11 mouse cellular contexts compared by ENCODE assay signal in the genomic region with DNA sequence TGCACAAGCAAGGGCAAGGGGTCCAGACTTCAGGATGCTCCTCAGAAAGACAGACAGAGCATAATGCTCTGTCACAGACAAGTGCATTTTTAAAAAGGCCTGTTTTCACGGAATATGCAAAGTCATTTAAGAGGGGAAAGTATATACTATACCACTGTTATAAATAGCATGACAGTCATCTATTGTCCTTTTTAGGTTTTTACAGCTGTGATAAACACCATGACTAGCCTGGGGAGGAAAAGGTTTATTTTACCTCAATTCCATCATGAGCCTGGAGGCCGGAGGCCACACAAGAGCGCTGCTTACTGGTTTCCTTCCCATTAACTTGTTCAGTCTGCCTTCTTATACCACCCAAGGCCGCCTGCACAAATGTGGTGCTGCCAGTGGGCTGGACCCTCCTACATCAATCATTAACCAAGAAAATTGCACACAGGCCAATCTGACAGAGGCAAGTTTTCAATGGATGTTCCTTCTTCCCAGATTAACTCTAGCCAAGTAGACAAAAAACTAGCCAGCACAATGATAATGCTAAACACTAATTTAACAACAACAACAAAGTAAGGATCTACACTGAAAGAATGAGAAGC. TPM values are rescaled to one million over a fixed set of nuclear protein-coding genes. Genes with fewer than 3 reads are reported as not detected.
A peak's percentile ranks its signal among the peaks of the same experiment; 100 is the strongest.
DNase-seq lines count a peak whose midpoint lies in the region; ATAC-seq and TF ChIP-seq lines count a peak whose summit lies in the region.
"Had no signal": no experiment of that assay in that cellular context is flagged by ENCODE, and none has a peak within 500 bp of the region (broad histone marks: within the 10 kb centered on the region; RNA-seq: fewer than 3 reads in every experiment).

No protein-coding gene starts in this region.

- H3K9me3 ChIP-seq in liver, postnatal 0 days (ENCODE audit: low read length), result no peaks in the 10 kb centered on the region
- no peaks in the 10 kb centered on the region for H3K9me3 ChIP-seq in liver, embryonic 12.5 days (replicated peaks)
- no peaks in the 10 kb centered on the region for H3K9me3 ChIP-seq in intestine, embryonic 15.5 days
- no peaks in the 10 kb centered on the region for H3K9me3 ChIP-seq in midbrain, postnatal 0 days (ENCODE audit: low read length)
- H3K9me3 ChIP-seq: liver, embryonic 15.5 days had no signal

- ATAC-seq in liver, postnatal 0 days, result no peak; the same call in 1 of the 2 replicates
- ATAC-seq in liver, embryonic 12.5 days, result no peak
- ATAC-seq in intestine, embryonic 15.5 days, result peak; percentile 57; the same call in 1 of the 2 replicates
- ATAC-seq in midbrain, postnatal 0 days (ENCODE audit: low FRiP score), result no peak

- peaks cover 5% of the 10 kb centered on the region; the same call in 1 of the 2 replicates for H3K36me3 ChIP-seq in liver, postnatal 0 days (replicated peaks; ENCODE audit: insufficient read depth, low read length)
- H3K36me3 ChIP-seq in liver, embryonic 12.5 days, result peaks cover 14% of the 10 kb centered on the region; the same call in 1 of the 2 replicates
- H3K36me3 ChIP-seq in intestine, embryonic 15.5 days, result 0 out of 2 replicates have a peak, but pooled peaks cover 2% of the 10 kb centered on the region
- no peaks in the 10 kb centered on the region for H3K36me3 ChIP-seq in midbrain, postnatal 0 days (ENCODE audit: insufficient read depth, low read length)

- H3K4me3 ChIP-seq in liver, postnatal 0 days (ENCODE audit: low read depth, low read length), result no peak overlapping the region
- no peak overlapping the region for H3K4me3 ChIP-seq in liver, embryonic 12.5 days
- no peak overlapping the region for H3K4me3 ChIP-seq in intestine, embryonic 15.5 days (replicated peaks)
- no peak overlapping the region for H3K4me3 ChIP-seq in midbrain, postnatal 0 days (ENCODE audit: low read depth, low read length)
- H3K4me3 ChIP-seq in lung, adult 2 months (replicated peaks; ENCODE audit: extremely low read depth, low read depth, low read length), result no peak overlapping the region
- H3K4me3 ChIP-seq: liver, embryonic 15.5 days had no signal

- TF ChIP-seq CTCF in liver, postnatal 0 days (IDR thresholded peaks at IDR 0.05; ENCODE audit: low read depth), result no peak
- TF ChIP-seq CTCF in midbrain, postnatal 0 days (IDR thresholded peaks at IDR 0.05), result no peak
- no peak for TF ChIP-seq CTCF in lung, adult 2 months (IDR thresholded peaks at IDR 0.05; ENCODE audit: insufficient read depth, low read length)

- no peak overlapping the region for H3K9ac ChIP-seq in liver, postnatal 0 days (replicated peaks)
- H3K9ac ChIP-seq in liver, embryonic 12.5 days, result no peak overlapping the region
- no peak overlapping the region for H3K9ac ChIP-seq in intestine, embryonic 15.5 days
- no peak overlapping the region for H3K9ac ChIP-seq in midbrain, postnatal 0 days (replicated peaks; ENCODE audit: low read length, poor library complexity, severe bottlenecking)
- H3K9ac ChIP-seq: liver, embryonic 15.5 days had no signal

- DNase-seq in liver, postnatal 0 days, result peak; percentile 26
- peak; percentile 87 for DNase-seq in kidney, adult 9 months
- DNase-seq in large intestine, adult 2 months (ENCODE audit: low read depth, low spot score), result peak; percentile 52
- DNase-seq in midbrain, postnatal 0 days (ENCODE audit: low spot score), result no peak
- DNase-seq in lung, adult 2 months, result no peak
- DNase-seq: cerebellum, adult 8-10 months; right cerebral cortex, postnatal 25 days; thymus, adult 18-20 months had no signal

- H3K27me3 ChIP-seq in liver, postnatal 0 days (ENCODE audit: insufficient read depth, low read length), result no peaks in the 10 kb centered on the region
- no peaks in the 10 kb centered on the region for H3K27me3 ChIP-seq in liver, embryonic 12.5 days (replicated peaks)
- no peaks in the 10 kb centered on the region for H3K27me3 ChIP-seq in intestine, embryonic 15.5 days (replicated peaks)
- no peaks in the 10 kb centered on the region for H3K27me3 ChIP-seq in midbrain, postnatal 0 days (ENCODE audit: insufficient read depth, low read length)
- H3K27me3 ChIP-seq: liver, embryonic 15.5 days had no signal

- H3K4me2 ChIP-seq in liver, postnatal 0 days (ENCODE audit: low read depth, low read length), result peak overlapping the region; percentile 29
- H3K4me2 ChIP-seq in liver, embryonic 12.5 days, result no peak overlapping the region
- H3K4me2 ChIP-seq in intestine, embryonic 15.5 days (replicated peaks), result no peak overlapping the region
- no peak overlapping the region for H3K4me2 ChIP-seq in midbrain, postnatal 0 days (ENCODE audit: low read depth, low read length, poor library complexity, severe bottlenecking)
- H3K4me2 ChIP-seq: liver, embryonic 15.5 days had no signal

- no peak overlapping the region for H3K27ac ChIP-seq in liver, postnatal 0 days (ENCODE audit: low read depth)
- H3K27ac ChIP-seq in liver, embryonic 12.5 days, result no peak overlapping the region
- H3K27ac ChIP-seq in intestine, embryonic 15.5 days, result no peak overlapping the region
- no peak overlapping the region for H3K27ac ChIP-seq in midbrain, postnatal 0 days (ENCODE audit: low read depth, low read length)
- H3K27ac ChIP-seq: liver, embryonic 15.5 days had no signal

- WGBS in liver, postnatal 0 days (ENCODE audit: insufficient replicate concordance), result 51% methylated on average over 4 of the region's 4 CpGs
- WGBS in liver, embryonic 12.5 days (ENCODE audit: insufficient replicate concordance), result 69% methylated on average over 4 of the region's 4 CpGs
- 24% methylated on average over 4 of the region's 4 CpGs for whole genome bisulfite sequencing in intestine, embryonic 15.5 days
- 5% methylated on average over 4 of the region's 4 CpGs for WGBS in large intestine, adult 2 months
- 70% methylated on average over 4 of the region's 4 CpGs for WGBS in midbrain, postnatal 0 days
- 34% methylated on average over 4 of the region's 4 CpGs for WGBS in lung, adult 2 months

- peaks cover 13% of the 10 kb centered on the region for H3K4me1 ChIP-seq in liver, postnatal 0 days (ENCODE audit: insufficient read depth)
- H3K4me1 ChIP-seq in liver, embryonic 12.5 days, result peaks cover 21% of the 10 kb centered on the region
- H3K4me1 ChIP-seq in intestine, embryonic 15.5 days (replicated peaks), result 0 out of 2 replicates have a peak, but pooled peaks cover 3% of the 10 kb centered on the region
- H3K4me1 ChIP-seq in midbrain, postnatal 0 days (ENCODE audit: insufficient read depth, low read length), result no peaks in the 10 kb centered on the region
- H3K4me1 ChIP-seq in lung, adult 2 months (ENCODE audit: control insufficient read depth, insufficient read depth, low read length), result peaks cover 13% of the 10 kb centered on the region

- TF ChIP-seq POLR2A in lung, adult 2 months (IDR thresholded peaks at IDR 0.05; ENCODE audit: borderline replicate concordance, extremely low read depth, low read depth, low read length), result no peak

- no peak for TF ChIP-seq EP300 in liver, postnatal 0 days (IDR thresholded peaks at IDR 0.05; ENCODE audit: low read depth)

RNA-seq across cellular contexts. Expression of a gene that starts 23.9 kb away (rescaled TPM):
- polyA plus RNA-seq in liver, postnatal 0 days (2015; fragmentation: Nextera tagmentation; extraction: Ambion mirVana), result 14.5 and 16.4 TPM in 2 replicates
- polyA plus RNA-seq in liver, embryonic 12.5 days (2016; fragmentation: Nextera tagmentation; extraction: Ambion mirVana), result 35.8 and 37.3 TPM in 2 replicates
- 46.9 and 51.1 TPM in 2 replicates for polyA plus RNA-seq in intestine, embryonic 15.5 days (2015; fragmentation: Nextera tagmentation; extraction: Ambion mirVana)
- polyA plus RNA-seq in large intestine, adult 2 months (2012; rRNA removed), result 41.1 and 63.2 TPM in 2 replicates
- 98.0 and 111 TPM in 2 replicates for total RNA-seq in midbrain, postnatal 0 days (2014; rRNA removed)
- polyA plus RNA-seq in midbrain, postnatal 0 days (2015; fragmentation: Nextera tagmentation; extraction: Ambion mirVana), result 31.0 and 32.3 TPM in 2 replicates
- polyA plus RNA-seq in lung, adult 2 months (2012; rRNA removed), result 43.5 and 55.6 TPM in 2 replicates

Comparison
In these comparisons a context has a peak if more than half of its experiments do, and no peak if none do; other contexts are left out.
1. DNase-seq: peak in liver, postnatal 0 days (single experiment), kidney, adult 9 months (single experiment) and large intestine, adult 2 months (single experiment); none in midbrain, postnatal 0 days (single experiment) and lung, adult 2 months (single experiment).